Mouse (Mus musculus): ENCODE data around the gene Tmem50a.

The Tmem50a gene

DNA sequence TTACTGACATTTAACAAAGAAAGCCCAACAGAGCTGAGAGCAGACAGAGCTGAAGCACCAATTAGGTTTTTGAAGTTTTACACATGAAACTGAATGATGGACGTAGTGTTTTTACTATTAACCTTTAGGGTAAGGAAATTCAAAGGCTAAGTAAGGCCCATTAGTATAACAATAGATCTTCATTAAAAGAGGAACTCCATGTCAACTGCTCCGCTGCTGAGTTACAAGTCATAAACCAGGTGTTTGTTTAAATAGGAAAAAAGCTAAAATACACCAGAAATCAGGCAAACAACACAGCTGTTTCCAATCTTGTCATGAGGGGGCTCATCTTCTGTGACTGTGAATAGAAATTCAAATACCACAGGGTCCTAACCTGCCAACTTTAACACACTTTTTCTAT is 63.6 kb downstream of the Tmem50a start:
- no peak for DNase-seq (ENCODE audit: low read depth)

DNA sequence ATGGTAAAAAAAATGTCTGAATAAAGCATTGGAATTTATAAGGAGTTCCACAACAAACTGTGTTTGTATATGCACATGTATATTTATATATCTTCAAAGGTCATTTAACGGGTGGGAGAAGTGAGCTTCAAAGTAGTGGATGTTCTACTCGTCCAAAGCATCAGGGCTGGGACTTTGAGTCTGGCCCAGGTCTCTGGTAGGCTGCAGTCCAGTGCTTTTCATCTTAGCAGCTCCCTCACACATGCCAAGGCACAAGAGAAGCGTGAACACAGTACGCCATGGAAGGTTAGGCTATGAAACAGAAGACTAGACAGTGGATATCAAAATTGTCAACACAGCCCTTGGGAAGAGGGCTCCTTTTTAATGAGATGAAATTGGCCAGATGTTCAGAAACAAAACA is 64.3 kb downstream of the Tmem50a start:
- DNase-seq (ENCODE audit: low read depth), result no peak
